Comparison of ENCODE assay signal across 8 mouse cellular contexts in genomic region chr1:43446089-43446533, GRCm38 (mm10). TPM values are rescaled to one million over a fixed set of nuclear protein-coding genes. Genes with fewer than 3 reads are reported as not detected.
DNase-seq lines count a peak whose midpoint lies in the region; ATAC-seq and TF ChIP-seq lines count a peak whose summit lies in the region.

No protein-coding gene starts in this region.

- H3K4me1 ChIP-seq in intestine, postnatal 0 days (replicated peaks; ENCODE audit: control insufficient read depth, insufficient read depth, low read length), result peaks cover 8% of the 10 kb centered on the region; the same call in 1 of the 2 replicates
- H3K4me1 ChIP-seq in liver, embryonic 14.5 days (replicated peaks; ENCODE audit: control insufficient read depth in 2 of 2, insufficient read depth in 2 of 2, low read length in 1 of 2), result peaks cover 25 to 34% of the 10 kb centered on the region in 2 experiments
- H3K4me1 ChIP-seq in stomach, postnatal 0 days (replicated peaks; ENCODE audit: control insufficient read depth, insufficient read depth), result peaks cover 3% of the 10 kb centered on the region

- peak overlapping the region; percentile 95 for H3K9ac ChIP-seq in intestine, postnatal 0 days (ENCODE audit: low read depth, low read length)
- H3K9ac ChIP-seq in liver, embryonic 14.5 days (replicated peaks), result peak overlapping the region; percentile 84
- H3K9ac ChIP-seq in stomach, postnatal 0 days (ENCODE audit: low read length), result peak overlapping the region; percentile 97

- no peak for TF ChIP-seq EP300 in liver, embryonic 14.5 days (IDR thresholded peaks at IDR 0.05; ENCODE audit: low read depth)
- no peak for TF ChIP-seq EP300 in stomach, postnatal 0 days (optimal IDR thresholded peaks at IDR 0.05)

- peak overlapping the region; percentile 91 for H3K4me3 ChIP-seq in intestine, postnatal 0 days (ENCODE audit: low read depth, low read length)
- peak overlapping the region; percentile 56 to 75 for H3K4me3 ChIP-seq in liver, embryonic 14.5 days (ENCODE audit: insufficient read depth in 1 of 2, low read depth in 2 of 2, low read length in 2 of 2)
- H3K4me3 ChIP-seq in stomach, postnatal 0 days (ENCODE audit: low read depth, low read length), result peak overlapping the region; percentile 99

- no peaks in the 10 kb centered on the region for H3K27me3 ChIP-seq in intestine, postnatal 0 days (replicated peaks; ENCODE audit: control insufficient read depth, insufficient read depth, low read length)
- H3K27me3 ChIP-seq in liver, embryonic 14.5 days (ENCODE audit: control insufficient read depth, insufficient read depth, low read length), result no peaks in the 10 kb centered on the region
- no peaks in the 10 kb centered on the region for H3K27me3 ChIP-seq in stomach, postnatal 0 days (ENCODE audit: control insufficient read depth, insufficient read depth, low read length)

- no peaks in the 10 kb centered on the region for H3K9me3 ChIP-seq in intestine, postnatal 0 days (ENCODE audit: control insufficient read depth)
- H3K9me3 ChIP-seq in liver, embryonic 14.5 days (ENCODE audit: control insufficient read depth, low read length), result no peaks in the 10 kb centered on the region
- H3K9me3 ChIP-seq in stomach, postnatal 0 days (ENCODE audit: control insufficient read depth, low read length), result no peaks in the 10 kb centered on the region

- TF ChIP-seq CTCF in intestine, postnatal 0 days (IDR thresholded peaks at IDR 0.05; ENCODE audit: low read depth), result peak; percentile 29; the same call in 1 of the 2 replicates
- 0 out of 2 replicates have a peak, but pooled peaks have one; percentile 1 for TF ChIP-seq CTCF in liver, embryonic 14.5 days (IDR thresholded peaks at IDR 0.05; ENCODE audit: low read depth)
- peak; percentile 5; the same call in 1 of the 2 replicates for TF ChIP-seq CTCF in stomach, postnatal 0 days (IDR thresholded peaks at IDR 0.05; ENCODE audit: low read depth)

- peak overlapping the region; percentile 95 for H3K27ac ChIP-seq in intestine, postnatal 0 days (ENCODE audit: low read depth, low read length)
- H3K27ac ChIP-seq in liver, embryonic 14.5 days, result peak overlapping the region; percentile 31
- H3K27ac ChIP-seq in stomach, postnatal 0 days (replicated peaks), result peak overlapping the region; percentile 99

- H3K4me2 ChIP-seq in intestine, postnatal 0 days (replicated peaks; ENCODE audit: low read depth), result peak overlapping the region; percentile 92
- H3K4me2 ChIP-seq in liver, embryonic 14.5 days (ENCODE audit: low read depth), result peak overlapping the region; percentile 92
- H3K4me2 ChIP-seq in stomach, postnatal 0 days (replicated peaks; ENCODE audit: low read depth), result peak overlapping the region; percentile 84

- ATAC-seq in common myeloid progenitor, adult 5-6 weeks (replicated peaks; ENCODE audit: low read depth, poor library complexity, severe bottlenecking), result peak; percentile 13; the same call in 1 of the 2 replicates
- ATAC-seq in intestine, postnatal 0 days, result peak; percentile 25
- ATAC-seq in liver, embryonic 14.5 days (ENCODE audit: insufficient read depth), result peak; percentile 72
- ATAC-seq in stomach, postnatal 0 days (ENCODE audit: low FRiP score, low TSS enrichment), result peak; percentile 33

- peak; percentile 30 to 32 for DNase-seq in left cerebral cortex, postnatal 25 days (ENCODE audit: low spot score in 2 of 2)
- DNase-seq in left cerebral cortex, adult 9 months (ENCODE audit: low spot score in 2 of 2), result no peak
- peak; percentile 97 for DNase-seq in heart, adult 11 months
- DNase-seq in liver, embryonic 14.5 days (ENCODE audit: low read depth in 3 of 3, low spot score in 3 of 3), result peak; percentile 25 to 39 (median 35)
- DNase-seq in neural tube, embryonic 10.5 days (ENCODE audit: extremely low spot score, low spot score), result peak; percentile 80
- peak; percentile 79 for DNase-seq in stomach, postnatal 0 days (ENCODE audit: low spot score)

- WGBS in intestine, postnatal 0 days, result under 1% methylated on average over 24 of the region's 44 CpGs
- under 1% methylated on average over 44 of the region's 44 CpGs for WGBS in liver, embryonic 14.5 days (ENCODE audit: insufficient replicate concordance)
- under 1% methylated on average over 27 of the region's 44 CpGs for WGBS in stomach, postnatal 0 days

- intact Hi-C loops in left cerebral cortex, postnatal 25 days (cut with DNase I), result loop anchor here (5.0 to 10.0 kb wide), 4 partner anchors 91 to 289 kb away; partner anchors contain the start of gene 1500015O10Rik

- H3K36me3 ChIP-seq in intestine, postnatal 0 days (ENCODE audit: control insufficient read depth, insufficient read depth), result no peaks in the 10 kb centered on the region
- no peaks in the 10 kb centered on the region for H3K36me3 ChIP-seq in liver, embryonic 14.5 days (replicated peaks; ENCODE audit: control insufficient read depth, insufficient read depth, low read depth)
- no peaks in the 10 kb centered on the region for H3K36me3 ChIP-seq in stomach, postnatal 0 days (ENCODE audit: control insufficient read depth, insufficient read depth, low read length)

RNA-seq across cellular contexts. Expression of gene Nck2, which starts 1.7 kb away (rescaled TPM):
- 10 to 100 TPM; 34.1 to 39.3 TPM for total RNA-seq in left cerebral cortex, postnatal 25 days (2021)
- total RNA-seq in common myeloid progenitor, adult 5-6 weeks (2017), result 16.6 and 25.2 TPM in 2 replicates
- polyA plus RNA-seq in intestine, postnatal 0 days (2015; fragmentation: Nextera tagmentation; extraction: Ambion mirVana), result 17.0 and 17.1 TPM in 2 replicates
- polyA plus RNA-seq in liver, embryonic 14.5 days (2012; rRNA removed), result 8.4 and 9.2 TPM in 2 replicates
- polyA plus RNA-seq in liver, embryonic 14.5 days (2014; fragmentation: Nextera tagmentation; extraction: Ambion mirVana), result 9.0 and 10.5 TPM in 2 replicates
- polyA plus RNA-seq in stomach, postnatal 0 days (2015; fragmentation: Nextera tagmentation; extraction: Ambion mirVana), result 41.4 and 41.7 TPM in 2 replicates

Comparison
In these comparisons a context has a peak if more than half of its experiments do, and no peak if none do; other contexts are left out.
1. DNase-seq: peak in left cerebral cortex, postnatal 25 days (2 of 2), heart, adult 11 months (single experiment), liver, embryonic 14.5 days (3 of 3), neural tube, embryonic 10.5 days (single experiment) and stomach, postnatal 0 days (single experiment); none in left cerebral cortex, adult 9 months (0 of 2).
2. ATAC-seq: peak in every context shown above with its lines; median percentile 72 in liver, embryonic 14.5 days; 33 in stomach, postnatal 0 days; 25 in intestine, postnatal 0 days; 13 in common myeloid progenitor, adult 5-6 weeks.
3. H3K27ac ChIP-seq: peak in every context shown above with its lines; median percentile 99 in stomach, postnatal 0 days; 95 in intestine, postnatal 0 days; 31 in liver, embryonic 14.5 days.
4. Peak in every context shown above with its lines, with median percentiles within 50 percentile points of each other: H3K4me2 ChIP-seq, H3K4me3 ChIP-seq, H3K9ac ChIP-seq and CTCF ChIP-seq.